Mouse (Mus musculus): ENCODE data around the gene Cradd. TPM values are rescaled to one million over a fixed set of nuclear protein-coding genes. Genes with fewer than 3 reads are reported as not detected.

Cradd gene
- polyA plus RNA-seq, 1 experiment from 2014 or later, result 8.7 TPM

DNA sequence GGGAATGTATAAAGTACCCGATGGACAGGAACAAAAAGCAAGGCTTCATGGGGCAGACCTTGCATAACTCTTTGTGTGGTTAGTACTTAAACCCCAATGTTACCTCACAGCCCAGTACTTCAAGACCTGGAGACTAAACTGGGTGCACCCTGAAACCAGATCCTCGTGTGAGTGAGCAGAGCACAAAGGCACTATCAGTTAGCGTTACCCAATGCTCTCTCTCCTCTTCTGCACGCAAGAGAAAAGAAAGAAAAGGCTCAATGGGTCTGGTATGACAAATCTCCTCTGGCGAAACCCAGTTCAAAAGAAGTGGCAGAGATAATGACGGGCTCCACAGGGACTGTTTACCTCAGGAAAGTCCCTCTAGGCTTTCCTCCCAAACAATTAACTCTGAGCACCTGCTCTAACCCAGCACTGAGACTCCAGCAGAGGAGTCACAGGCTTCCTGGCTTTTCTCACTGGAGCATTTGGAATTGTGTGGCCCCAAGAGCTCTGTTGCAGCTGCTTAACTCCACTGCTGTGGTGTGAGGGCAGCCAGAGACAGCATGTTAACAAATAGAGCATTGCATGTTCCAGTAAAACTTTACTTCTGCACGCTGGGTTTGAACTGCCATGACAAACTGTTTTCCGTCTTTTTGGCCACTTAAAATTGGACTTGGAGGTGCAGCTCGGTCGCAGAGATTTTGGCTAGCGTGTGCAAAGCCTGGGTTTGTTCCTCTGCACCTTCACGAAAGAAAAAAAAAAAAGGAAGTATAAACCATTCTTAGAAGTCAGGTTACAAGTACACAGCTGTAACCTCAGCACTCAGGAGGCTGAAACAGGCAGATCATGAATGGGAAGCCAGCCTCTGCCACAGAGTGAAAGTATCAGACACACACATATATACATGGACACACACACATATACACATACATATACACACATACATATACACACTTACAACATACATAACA is 21.4 kb downstream of the Cradd start:
- Histone ChIP-seq H3K4me1 (ENCODE audit: control insufficient read depth, insufficient read depth, low read depth, low read length) (peaks cover 7% of the 10 kb centered on the region; the same call in 1 of the 2 replicates), H3K4me3 (ENCODE audit: low read length) (no peak overlapping the region), H3K9ac (ENCODE audit: low read depth, low read length) (no peak overlapping the region), H3K27ac (ENCODE audit: low read depth, low read length) (no peak overlapping the region), H3K9me3 (ENCODE audit: control insufficient read depth, low read length) (no peaks in the 10 kb centered on the region), H3K4me2 (ENCODE audit: low read length) (no peak overlapping the region), H3K27me3 (replicated peaks; ENCODE audit: control insufficient read depth, insufficient read depth, low read length) (no peaks in the 10 kb centered on the region), H3K36me3 (ENCODE audit: control insufficient read depth, insufficient read depth, low read length) (no peaks in the 10 kb centered on the region)
- WGBS, result 55% methylated on average over 11 of the region's 12 CpGs
- ATAC-seq, result no peak

DNA sequence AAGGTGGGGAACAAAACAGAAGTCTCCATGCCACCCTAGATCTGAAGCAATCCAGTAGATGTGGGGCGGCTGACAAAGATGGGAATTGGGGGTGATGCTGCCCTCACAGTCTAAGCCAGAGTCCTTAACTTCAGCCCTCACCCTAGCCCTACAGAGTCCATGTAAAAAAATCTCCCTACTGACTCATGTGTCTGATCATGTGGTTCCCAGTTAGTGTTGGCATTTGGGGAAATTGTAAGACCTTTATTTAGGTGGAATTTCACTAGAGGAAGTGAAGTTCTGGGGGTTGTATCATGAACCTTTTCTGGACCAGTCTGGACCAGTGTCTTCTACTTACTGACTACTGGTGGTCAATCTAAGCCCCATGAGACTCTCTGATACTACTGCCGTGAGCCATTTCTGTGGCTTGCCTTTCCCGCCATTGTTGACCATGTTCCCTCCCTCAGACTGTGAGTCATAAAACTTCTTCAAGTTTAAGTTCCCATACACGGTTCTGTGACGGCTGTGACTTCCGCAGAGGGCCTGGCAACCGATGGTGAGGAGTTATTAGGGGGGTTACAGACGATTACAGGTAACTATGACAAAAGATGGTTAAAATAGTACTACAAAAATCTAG is 23.6 kb downstream of the Cradd start:
- Histone ChIP-seq H3K4me1 (ENCODE audit: control insufficient read depth, insufficient read depth, low read depth, low read length) (peaks cover 7% of the 10 kb centered on the region; the same call in 1 of the 2 replicates), H3K4me2 (ENCODE audit: low read length) (no peak overlapping the region), H3K9ac (ENCODE audit: low read depth, low read length) (no peak overlapping the region), H3K36me3 (ENCODE audit: control insufficient read depth, insufficient read depth, low read length) (no peaks in the 10 kb centered on the region), H3K27ac (ENCODE audit: low read depth, low read length) (no peak overlapping the region), H3K27me3 (replicated peaks; ENCODE audit: control insufficient read depth, insufficient read depth, low read length) (no peaks in the 10 kb centered on the region), H3K4me3 (ENCODE audit: low read length) (no peak overlapping the region), H3K9me3 (ENCODE audit: control insufficient read depth, low read length) (no peaks in the 10 kb centered on the region)
- WGBS, result 89% methylated on average over 8 of the region's 8 CpGs
- ATAC-seq, result no peak

DNA sequence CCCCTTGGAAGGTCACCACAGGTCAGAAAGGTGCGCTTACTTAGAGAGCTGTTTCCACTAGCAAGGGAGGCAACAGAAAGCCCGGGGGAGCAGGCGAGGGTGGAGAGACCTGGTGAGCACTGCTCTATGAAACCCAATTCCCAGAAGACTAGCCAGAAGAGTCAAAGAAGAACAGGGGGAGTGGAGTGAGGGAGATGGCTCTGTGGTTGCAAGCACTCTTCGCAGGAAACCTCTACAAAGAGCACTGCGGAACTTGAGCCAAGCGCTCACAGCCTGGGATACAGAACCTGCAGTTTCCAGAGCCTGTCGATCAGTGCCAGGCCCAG is 24.2 kb downstream of the Cradd start:
- H3K27ac ChIP-seq (ENCODE audit: low read depth, low read length), result no peak overlapping the region
- 81% methylated on average over 7 of the region's 7 CpGs for WGBS
- H3K4me3 ChIP-seq (ENCODE audit: low read length), result no peak overlapping the region
- H3K27me3 ChIP-seq (replicated peaks; ENCODE audit: control insufficient read depth, insufficient read depth, low read length), result no peaks in the 10 kb centered on the region
- H3K4me2 ChIP-seq (ENCODE audit: low read length), result no peak overlapping the region
- ATAC-seq, result no peak
- no peak overlapping the region for H3K9ac ChIP-seq (ENCODE audit: low read depth, low read length)
- no peaks in the 10 kb centered on the region for H3K9me3 ChIP-seq (ENCODE audit: control insufficient read depth, low read length)
- no peaks in the 10 kb centered on the region for H3K36me3 ChIP-seq (ENCODE audit: control insufficient read depth, insufficient read depth, low read length)
- H3K4me1 ChIP-seq (ENCODE audit: control insufficient read depth, insufficient read depth, low read depth, low read length), result peaks cover 7% of the 10 kb centered on the region; the same call in 1 of the 2 replicates

DNA sequence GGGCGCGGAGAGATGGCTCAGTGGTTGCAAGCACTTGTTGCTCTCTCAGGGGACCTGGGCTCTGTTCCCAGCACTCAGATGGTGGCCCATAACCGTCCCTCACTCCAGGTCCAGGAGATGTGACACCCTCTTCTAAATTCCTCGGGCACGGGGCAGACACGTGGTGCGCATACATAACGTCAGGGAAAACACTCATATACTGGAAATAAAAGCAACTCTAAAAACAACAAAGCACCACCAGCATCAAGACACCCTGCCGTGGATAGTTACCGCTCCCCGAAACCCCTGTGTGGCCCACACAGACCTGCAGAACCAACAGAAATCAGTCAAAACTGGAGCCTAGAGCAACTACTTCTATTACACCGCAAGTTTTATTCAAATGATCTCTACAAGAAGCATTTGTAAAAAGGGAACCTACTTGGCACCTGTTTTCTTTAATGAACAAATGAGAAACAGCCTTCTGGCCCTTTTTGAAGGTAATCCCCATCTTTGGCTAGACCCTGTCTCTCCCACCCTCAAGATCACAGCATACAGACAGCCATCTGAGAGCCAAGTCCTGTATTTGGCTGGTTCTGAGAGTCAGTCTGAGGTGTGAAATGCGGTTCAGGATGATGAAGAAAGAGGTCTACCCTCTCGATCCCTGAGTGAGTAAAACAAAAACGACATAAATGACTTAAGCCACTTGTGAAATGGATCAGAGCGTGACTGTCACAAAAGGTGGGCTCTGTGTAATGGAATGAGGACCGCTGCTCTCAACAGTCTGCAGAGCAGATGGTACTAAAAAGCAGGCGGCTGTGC is 24.7 kb downstream of the Cradd start:
- Histone ChIP-seq H3K36me3 (ENCODE audit: control insufficient read depth, insufficient read depth, low read length) (no peaks in the 10 kb centered on the region), H3K27me3 (replicated peaks; ENCODE audit: control insufficient read depth, insufficient read depth, low read length) (no peaks in the 10 kb centered on the region), H3K4me2 (ENCODE audit: low read length) (no peak overlapping the region), H3K27ac (ENCODE audit: low read depth, low read length) (no peak overlapping the region), H3K9me3 (ENCODE audit: control insufficient read depth, low read length) (no peaks in the 10 kb centered on the region), H3K9ac (ENCODE audit: low read depth, low read length) (no peak overlapping the region), H3K4me1 (ENCODE audit: control insufficient read depth, insufficient read depth, low read depth, low read length) (peaks cover 7% of the 10 kb centered on the region; the same call in 1 of the 2 replicates), H3K4me3 (ENCODE audit: low read length) (no peak overlapping the region)
- 87% methylated on average over 18 of the region's 18 CpGs for WGBS
- ATAC-seq, result no peak

DNA sequence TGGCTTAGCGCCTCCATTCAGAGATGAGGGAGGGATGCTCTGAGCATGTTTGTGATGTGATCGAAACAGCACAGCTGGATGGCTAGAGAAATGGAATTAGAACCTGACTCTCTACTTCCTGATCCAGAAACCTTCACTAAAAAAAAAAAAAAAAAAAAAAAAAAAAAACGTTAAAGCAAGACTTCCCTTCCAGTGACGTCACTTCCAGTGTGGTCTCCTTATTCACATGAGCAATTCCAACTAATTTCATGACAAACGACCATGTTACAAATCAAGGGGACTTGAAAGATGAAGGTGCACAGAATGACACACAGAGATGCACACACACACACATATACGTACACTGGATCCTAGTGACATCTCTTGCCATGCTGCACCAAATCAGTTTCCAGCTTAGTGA is 25.4 kb downstream of the Cradd start:
- WGBS, result 80% methylated on average over 6 of the region's 6 CpGs
- Histone ChIP-seq H3K36me3 (ENCODE audit: control insufficient read depth, insufficient read depth, low read length) (no peaks in the 10 kb centered on the region), H3K4me3 (ENCODE audit: low read length) (no peak overlapping the region)

DNA sequence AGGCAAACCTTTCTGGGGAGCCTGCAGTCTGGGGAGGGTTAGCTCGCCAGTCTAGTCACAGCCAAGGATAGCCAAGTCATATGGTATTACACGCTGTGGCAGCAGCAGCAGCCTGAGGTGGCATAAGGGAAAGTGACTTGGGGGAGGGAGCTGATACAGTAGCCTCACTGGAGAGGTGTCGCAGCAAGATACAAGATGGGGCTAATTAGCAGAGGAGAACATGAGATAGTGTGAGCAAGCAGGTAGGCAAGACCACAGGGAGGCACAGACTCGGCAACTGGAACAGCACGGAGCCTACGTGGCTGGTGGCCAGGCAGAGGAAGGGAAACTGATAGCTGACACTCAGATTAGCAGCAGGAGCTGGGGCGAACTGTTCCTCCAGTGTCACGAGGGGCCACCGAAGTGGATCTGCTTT is 26.2 kb downstream of the Cradd start:
- peaks cover 7% of the 10 kb centered on the region; the same call in 1 of the 2 replicates for H3K4me1 ChIP-seq (ENCODE audit: control insufficient read depth, insufficient read depth, low read depth, low read length)
- H3K36me3 ChIP-seq (ENCODE audit: control insufficient read depth, insufficient read depth, low read length), result no peaks in the 10 kb centered on the region
- no peak overlapping the region for H3K4me3 ChIP-seq (ENCODE audit: low read length)
- no peaks in the 10 kb centered on the region for H3K9me3 ChIP-seq (ENCODE audit: control insufficient read depth, low read length)
- H3K27me3 ChIP-seq (replicated peaks; ENCODE audit: control insufficient read depth, insufficient read depth, low read length), result no peaks in the 10 kb centered on the region
- ATAC-seq, result peak; percentile 40; the same call in 1 of the 2 replicates
- WGBS, result 51% methylated on average over 9 of the region's 9 CpGs
- H3K4me2 ChIP-seq (ENCODE audit: low read length), result no peak overlapping the region
- H3K27ac ChIP-seq (ENCODE audit: low read depth, low read length), result no peak overlapping the region
- H3K9ac ChIP-seq (ENCODE audit: low read depth, low read length), result no peak overlapping the region

More for the DNA sequence above, 25.4 kb downstream of the Cradd start:
- Histone ChIP-seq H3K27me3 (replicated peaks; ENCODE audit: control insufficient read depth, insufficient read depth, low read length) (no peaks in the 10 kb centered on the region), H3K9ac (ENCODE audit: low read depth, low read length) (no peak overlapping the region), H3K9me3 (ENCODE audit: control insufficient read depth, low read length) (no peaks in the 10 kb centered on the region), H3K4me1 (ENCODE audit: control insufficient read depth, insufficient read depth, low read depth, low read length) (peaks cover 7% of the 10 kb centered on the region; the same call in 1 of the 2 replicates), H3K4me2 (ENCODE audit: low read length) (no peak overlapping the region), H3K27ac (ENCODE audit: low read depth, low read length) (no peak overlapping the region)
- ATAC-seq, result 0 out of 2 replicates have a peak, but pooled peaks have one; percentile 11

DNA sequence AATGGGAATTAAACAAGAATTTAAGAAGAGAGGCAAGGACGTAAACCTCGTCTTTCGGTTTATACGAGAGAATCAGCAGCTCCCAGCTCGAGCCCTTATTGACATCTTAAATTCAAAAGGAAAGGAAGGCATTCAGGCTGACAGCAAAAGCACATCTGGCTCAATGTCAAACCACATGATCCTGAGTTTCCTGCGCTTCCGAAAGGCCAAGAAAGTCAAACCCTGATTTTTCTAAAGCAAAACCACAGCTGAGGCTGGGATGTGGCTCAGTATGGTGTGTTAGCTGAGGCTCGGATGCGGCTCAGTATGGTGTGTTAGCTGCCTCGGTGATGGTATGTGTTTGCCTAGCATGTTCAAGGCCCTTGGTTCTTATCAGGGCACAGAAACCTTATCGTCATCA is 26.9 kb downstream of the Cradd start:
- H3K4me2 ChIP-seq (ENCODE audit: low read length), result no peak overlapping the region
- H3K27ac ChIP-seq (ENCODE audit: low read depth, low read length), result no peak overlapping the region
- ATAC-seq, result no peak
- no peaks in the 10 kb centered on the region for H3K9me3 ChIP-seq (ENCODE audit: control insufficient read depth, low read length)
- H3K9ac ChIP-seq (ENCODE audit: low read depth, low read length), result no peak overlapping the region
- 71% methylated on average over 11 of the region's 11 CpGs for WGBS
- H3K4me3 ChIP-seq (ENCODE audit: low read length), result no peak overlapping the region
- H3K4me1 ChIP-seq (ENCODE audit: control insufficient read depth, insufficient read depth, low read depth, low read length), result peaks cover 7% of the 10 kb centered on the region; the same call in 1 of the 2 replicates
- H3K36me3 ChIP-seq (ENCODE audit: control insufficient read depth, insufficient read depth, low read length), result no peaks in the 10 kb centered on the region
- no peaks in the 10 kb centered on the region for H3K27me3 ChIP-seq (replicated peaks; ENCODE audit: control insufficient read depth, insufficient read depth, low read length)

DNA sequence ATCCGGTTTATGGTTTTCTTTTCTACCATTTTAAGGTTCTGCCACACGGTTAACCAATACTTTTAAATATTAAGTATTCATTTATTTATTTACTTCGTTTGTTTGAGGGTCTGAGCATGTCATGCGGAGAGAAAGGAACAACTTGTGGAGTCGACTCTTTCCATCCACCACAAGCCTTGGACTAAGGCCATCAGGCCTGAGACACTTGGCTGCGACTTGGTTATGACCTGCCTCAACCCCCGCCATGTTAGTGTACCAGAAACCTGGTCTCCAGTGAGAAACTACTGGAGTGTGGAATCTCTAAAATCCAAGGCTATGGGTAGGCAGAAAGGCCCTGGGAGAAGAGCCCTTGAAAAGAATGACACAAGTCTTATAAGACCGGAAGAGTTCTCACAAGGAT is 30.7 kb downstream of the Cradd start:
- Histone ChIP-seq H3K4me2 (ENCODE audit: low read length) (no peak overlapping the region), H3K4me1 (ENCODE audit: control insufficient read depth, insufficient read depth, low read depth, low read length) (peaks cover 6% of the 10 kb centered on the region; the same call in 1 of the 2 replicates), H3K36me3 (ENCODE audit: control insufficient read depth, insufficient read depth, low read length) (no peaks in the 10 kb centered on the region), H3K27me3 (replicated peaks; ENCODE audit: control insufficient read depth, insufficient read depth, low read length) (no peaks in the 10 kb centered on the region), H3K9ac (ENCODE audit: low read depth, low read length) (no peak overlapping the region), H3K4me3 (ENCODE audit: low read length) (no peak overlapping the region), H3K9me3 (ENCODE audit: control insufficient read depth, low read length) (no peaks in the 10 kb centered on the region), H3K27ac (ENCODE audit: low read depth, low read length) (no peak overlapping the region)
- 94% methylated on average over 8 of the region's 8 CpGs for WGBS
- no peak for ATAC-seq

DNA sequence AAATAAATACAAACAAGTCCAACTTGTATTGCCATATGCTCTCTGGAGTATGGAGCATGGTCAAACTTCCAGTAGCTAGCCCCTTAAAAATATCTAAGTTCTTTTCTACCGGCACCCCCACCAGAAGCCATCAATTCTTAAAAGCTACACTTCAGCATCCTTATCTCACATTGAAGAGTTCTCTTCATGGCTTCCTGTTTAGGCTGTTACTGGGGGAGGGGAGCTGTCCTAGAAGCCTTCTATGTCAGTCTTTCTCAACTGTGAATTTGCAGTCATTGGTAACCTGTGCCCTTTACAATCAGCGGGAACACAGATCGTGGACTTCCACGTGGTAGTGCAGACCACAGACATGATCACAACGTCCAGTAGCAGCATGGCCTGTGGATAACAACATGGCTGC is 31.7 kb downstream of the Cradd start:
- 90% methylated on average over 5 of the region's 5 CpGs for WGBS
- no peak overlapping the region for H3K4me2 ChIP-seq (ENCODE audit: low read length)
- no peaks in the 10 kb centered on the region for H3K36me3 ChIP-seq (ENCODE audit: control insufficient read depth, insufficient read depth, low read length)
- H3K27ac ChIP-seq (ENCODE audit: low read depth, low read length), result no peak overlapping the region
- ATAC-seq, result no peak
- H3K27me3 ChIP-seq (replicated peaks; ENCODE audit: control insufficient read depth, insufficient read depth, low read length), result no peaks in the 10 kb centered on the region
- no peak overlapping the region for H3K9ac ChIP-seq (ENCODE audit: low read depth, low read length)
- H3K4me3 ChIP-seq (ENCODE audit: low read length), result no peak overlapping the region
- H3K9me3 ChIP-seq (ENCODE audit: control insufficient read depth, low read length), result no peaks in the 10 kb centered on the region
- H3K4me1 ChIP-seq (ENCODE audit: control insufficient read depth, insufficient read depth, low read depth, low read length), result no peaks in the 10 kb centered on the region
